Mouse (Mus musculus): ENCODE measurements around the gene Mtmr10.

DNA sequence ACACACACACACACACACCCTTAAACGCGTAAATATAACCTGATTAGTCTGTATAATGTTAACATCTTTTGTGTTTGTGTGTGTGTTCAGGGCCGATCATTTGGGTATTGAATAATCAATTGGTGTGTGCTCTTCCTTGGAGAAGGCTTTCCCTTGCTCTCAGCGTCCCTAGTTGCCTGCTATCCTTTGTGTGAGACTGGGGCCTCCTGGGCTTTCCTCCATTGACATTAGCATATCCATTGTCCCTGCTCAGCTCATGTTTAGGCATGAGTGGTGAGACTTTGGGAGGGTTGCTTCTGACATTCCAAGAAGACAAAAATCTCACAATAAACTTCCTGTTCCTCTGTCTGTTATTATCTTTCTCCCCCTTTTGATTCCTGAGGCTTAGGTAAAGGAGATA, 15.5 kb upstream of the Mtmr10 start:
- TF ChIP-seq CTCF (IDR thresholded peaks at IDR 0.05; ENCODE audit: low read depth, low read length) = no peak
- no peak for TF ChIP-seq POLR2A (IDR thresholded peaks at IDR 0.05; ENCODE audit: insufficient read depth, low read length)
